Mouse (Mus musculus): ENCODE results near the gene Flcn.

The Flcn gene

GRCm38 (mm10) chr11:59809670-59810474, at the start of gene Flcn:
Gene Flcn, minus strand, starts transcription at chr11:59810016.
- no peak; the same call in 1 of the 2 replicates for TF ChIP-seq GATA4 (IDR thresholded peaks at IDR 0.05; ENCODE audit: insufficient replicate concordance, low read length)

GRCm38 (mm10) chr11:59852865-59853264, 43.0 kb upstream of the Flcn start:
- no peak for TF ChIP-seq GATA4 (IDR thresholded peaks at IDR 0.05; ENCODE audit: insufficient replicate concordance, low read length)

GRCm38 (mm10) chr11:59847891-59848884, 38.4 kb upstream of the Flcn start:
- TF ChIP-seq GATA4 (IDR thresholded peaks at IDR 0.05; ENCODE audit: insufficient replicate concordance, low read length), result no peak; the same call in 1 of the 2 replicates

DNA sequence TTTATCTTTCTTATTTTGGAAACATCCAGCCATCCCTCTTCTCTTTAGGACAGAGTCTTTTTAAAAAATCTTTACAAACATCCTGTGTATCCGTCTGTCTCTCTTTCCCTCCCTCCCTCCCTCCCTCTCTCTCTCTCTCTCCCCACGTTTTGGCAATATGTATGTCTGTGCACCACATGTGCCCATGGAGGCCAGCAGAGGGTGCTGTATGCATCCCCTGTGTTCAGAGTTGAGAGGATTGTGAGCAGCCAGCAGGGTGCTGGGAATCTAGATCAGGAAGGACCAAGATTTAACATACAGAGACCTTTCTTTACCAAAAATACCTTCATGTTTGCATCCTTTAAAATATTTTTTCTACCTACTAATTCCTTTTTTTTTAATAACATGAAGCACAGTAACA, 37.3 kb upstream of the Flcn start:
- TF ChIP-seq GATA4 (IDR thresholded peaks at IDR 0.05; ENCODE audit: insufficient replicate concordance, low read length), result no peak

GRCm38 (mm10) chr11:59846311-59846710, 36.5 kb upstream of the Flcn start:
- no peak for TF ChIP-seq GATA4 (IDR thresholded peaks at IDR 0.05; ENCODE audit: insufficient replicate concordance, low read length)

DNA sequence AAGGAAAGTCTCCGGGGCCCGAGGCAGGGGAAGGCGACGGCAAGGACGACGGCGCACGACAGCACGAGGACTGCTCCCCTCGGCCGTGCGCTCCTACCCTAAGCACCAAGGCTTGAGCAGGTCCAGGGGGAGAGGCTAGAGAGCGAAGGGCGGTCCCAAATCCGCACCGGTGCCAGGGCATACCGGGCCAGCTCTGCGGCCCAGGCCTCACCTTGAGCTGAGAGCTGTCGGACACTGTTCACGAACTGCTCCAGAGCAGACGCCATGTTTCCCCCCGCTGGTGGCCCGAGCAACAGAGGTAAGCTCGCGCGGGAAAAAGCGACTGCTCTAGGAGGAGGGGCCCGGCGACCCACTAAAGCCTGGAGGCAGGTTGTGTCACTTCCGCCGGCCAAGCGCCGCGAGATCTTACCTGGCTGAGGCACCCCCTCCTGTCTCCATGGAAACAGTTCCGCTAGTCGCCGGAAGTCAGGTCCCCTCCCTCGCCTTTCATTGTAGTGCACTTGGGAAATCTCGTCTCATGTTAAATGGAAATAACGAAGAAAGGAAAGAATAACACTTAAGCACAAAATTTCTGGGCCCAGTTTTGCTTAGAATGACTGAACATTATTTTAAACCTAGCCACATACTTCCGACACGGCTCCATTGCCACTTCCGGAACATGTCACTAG, 29.8 kb upstream of the Flcn start, which contains the start of gene Cops3:
Gene Cops3, minus strand, starts transcription at position 380 of the 668 bp plus-strand sequence.
- no peak for TF ChIP-seq GATA4 (IDR thresholded peaks at IDR 0.05; ENCODE audit: insufficient replicate concordance, low read length)

DNA sequence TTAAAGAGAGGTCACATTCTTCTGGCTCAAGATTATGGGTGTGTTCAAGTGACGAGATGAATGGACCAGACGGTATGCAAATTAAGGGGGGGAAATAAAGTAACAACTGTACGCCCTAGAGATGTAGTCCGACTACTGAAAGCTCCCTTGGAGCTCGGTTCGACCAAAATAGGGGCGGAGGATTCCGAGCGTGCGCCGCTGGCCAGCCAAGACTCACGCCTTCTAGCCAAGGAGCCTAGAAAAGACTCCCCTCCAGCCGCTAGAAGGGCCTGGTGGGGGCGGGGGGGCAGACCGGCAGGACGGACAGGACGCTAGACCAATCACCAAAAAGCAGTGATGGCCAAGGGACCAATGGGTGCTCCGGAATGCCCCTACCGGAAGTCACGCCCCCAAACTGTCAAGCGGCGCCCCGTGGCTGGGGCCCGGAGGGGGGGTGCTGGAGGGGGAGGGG, 29.2 kb upstream of the Flcn start, which contains the start of gene Nt5m:
Gene Nt5m, plus strand, starts transcription at position 440 of the 451 bp plus-strand sequence.
- no peak for TF ChIP-seq GATA4 (IDR thresholded peaks at IDR 0.05; ENCODE audit: insufficient replicate concordance, low read length)

- no peak for TF ChIP-seq GATA4 (IDR thresholded peaks at IDR 0.05; ENCODE audit: insufficient replicate concordance, low read length)
Observed at GRCm38 (mm10) chr11:59838426-59838825, 28.6 kb upstream of the Flcn start.

- TF ChIP-seq GATA4 (IDR thresholded peaks at IDR 0.05; ENCODE audit: insufficient replicate concordance, low read length), result no peak
Observed at GRCm38 (mm10) chr11:59821625-59822024, 11.8 kb upstream of the Flcn start.

- TF ChIP-seq GATA4 (IDR thresholded peaks at IDR 0.05; ENCODE audit: insufficient replicate concordance, low read length), result no peak
Observed at GRCm38 (mm10) chr11:59817916-59818315, 8.1 kb upstream of the Flcn start.

- no peak for TF ChIP-seq GATA4 (IDR thresholded peaks at IDR 0.05; ENCODE audit: insufficient replicate concordance, low read length)
Observed at GRCm38 (mm10) chr11:59815482-59816065, 5.8 kb upstream of the Flcn start.

DNA sequence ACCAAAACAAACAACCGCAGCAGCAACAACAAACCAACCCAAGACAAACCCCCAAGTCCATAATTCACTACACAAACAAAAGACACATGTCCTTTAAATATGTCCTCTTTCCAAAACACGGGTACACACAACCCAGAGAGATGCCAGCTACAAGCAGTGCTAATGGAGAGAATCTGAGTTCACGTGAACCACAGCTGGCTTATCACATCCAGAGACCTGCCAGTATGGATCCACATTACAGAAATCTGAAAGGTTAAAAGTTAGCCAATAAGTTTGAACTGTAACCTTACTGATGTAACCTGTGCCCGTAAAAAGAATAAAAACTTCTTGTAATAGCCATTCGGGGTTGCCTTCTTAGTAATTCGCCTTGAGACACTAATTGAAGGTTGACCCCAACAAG, 5.1 kb upstream of the Flcn start:
- no peak for TF ChIP-seq GATA4 (IDR thresholded peaks at IDR 0.05; ENCODE audit: insufficient replicate concordance, low read length)

GRCm38 (mm10) chr11:59814311-59814710, 4.5 kb upstream of the Flcn start:
- no peak for TF ChIP-seq GATA4 (IDR thresholded peaks at IDR 0.05; ENCODE audit: insufficient replicate concordance, low read length)

DNA sequence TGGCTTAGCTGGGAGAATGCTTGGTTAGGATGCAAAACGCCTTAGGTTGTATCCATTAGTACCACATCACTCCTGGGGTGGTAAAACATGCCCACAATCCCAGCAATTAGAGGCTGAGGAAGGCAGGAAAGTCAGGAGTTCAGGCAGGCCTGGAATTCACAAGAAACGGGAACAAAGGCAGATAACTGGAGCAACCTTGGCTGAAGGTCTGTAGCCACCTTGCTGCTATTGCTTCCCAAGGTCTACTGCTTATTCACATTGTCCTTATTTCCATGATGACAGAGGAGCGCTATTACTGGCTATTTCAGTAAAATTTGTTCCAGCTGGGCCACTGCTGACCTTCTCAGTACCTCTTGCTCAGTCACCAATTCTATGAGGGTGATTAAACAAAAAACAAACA, 3.5 kb upstream of the Flcn start:
- TF ChIP-seq GATA4 (IDR thresholded peaks at IDR 0.05; ENCODE audit: insufficient replicate concordance, low read length), result no peak

DNA sequence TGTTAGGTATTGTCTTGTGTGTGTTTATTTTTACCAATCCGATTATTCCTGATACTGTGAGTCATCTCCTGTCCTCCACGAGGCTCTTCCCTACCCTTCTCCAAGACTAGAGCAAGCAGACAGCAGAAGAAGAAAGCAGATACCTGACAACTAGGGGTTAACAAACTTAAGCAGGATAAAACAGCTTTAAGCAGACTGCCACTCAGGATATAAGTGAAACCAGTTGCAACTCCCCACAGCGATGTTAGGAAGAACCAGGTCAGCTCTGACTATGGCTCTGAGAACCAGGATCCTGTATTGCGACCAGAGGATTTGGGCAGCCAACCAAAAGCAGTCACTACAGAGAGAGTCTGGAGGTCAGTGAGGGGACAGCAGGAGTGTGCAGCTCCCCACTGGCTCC, 1.4 kb upstream of the Flcn start:
- TF ChIP-seq GATA4 (IDR thresholded peaks at IDR 0.05; ENCODE audit: insufficient replicate concordance, low read length), result no peak

Data from liver, adult (tissue).